Mouse (Mus musculus) midbrain, postnatal 0 days (tissue): ENCODE measurements around the gene Ecsit. TPM values are rescaled to one million over a fixed set of nuclear protein-coding genes. Genes with fewer than 3 reads are reported as not detected.

Experiments used
- ATAC-seq: fragments of 200-750 bp; cut with Nextera tagmentation; 2 replicates; pipeline ENCODE4 v1.8.0; 2017; ENCODE audit warnings: moderate number of reproducible peaks, mild to moderate bottlenecking, moderate TSS enrichment, moderate library complexity; ENCODE audit not compliant: low FRiP score
- DNase-seq: peaks from one replicate; pipeline ENCODE4 v3.0.0-alpha.2; 2015; ENCODE audit warnings: low spot score
- H3K27ac ChIP-seq: fragments of 300-500 bp; sonication (generic); 2 replicates; pipeline ENCODE4 v1.5.1; 2014; ENCODE audit warnings: low read depth, mild to moderate bottlenecking, low read length, mixed read lengths
- H3K27me3 ChIP-seq: fragments of 300-500 bp; sonication (generic); 2 replicates; pipeline ENCODE4 v1.6.1; 2014; ENCODE audit warnings: low read length, control low read depth, mixed read lengths; ENCODE audit not compliant: insufficient read depth
- H3K36me3 ChIP-seq: fragments of 300-500 bp; sonication (generic); 2 replicates; pipeline ENCODE4 v1.6.1; 2014; ENCODE audit warnings: low read length, control low read depth, mixed read lengths; ENCODE audit not compliant: insufficient read depth
- H3K4me1 ChIP-seq: fragments of 300-500 bp; sonication (generic); 2 replicates; pipeline ENCODE4 v1.6.1; 2014; ENCODE audit warnings: mild to moderate bottlenecking, control low read depth, antibody characterized with exemption, low read length, mixed read lengths; ENCODE audit not compliant: insufficient read depth
- H3K4me2 ChIP-seq: fragments of 300-500 bp; sonication (generic); 2 replicates; pipeline ENCODE4 v1.6.1; 2014; ENCODE audit warnings: low read depth, mild to moderate bottlenecking, low read length, mixed read lengths; ENCODE audit not compliant: poor library complexity, severe bottlenecking
- H3K4me3 ChIP-seq: fragments of 300-500 bp; sonication (generic); 2 replicates; pipeline ENCODE4 v1.5.1; 2014; ENCODE audit warnings: low read depth, mild to moderate bottlenecking, low read length, moderate library complexity
- H3K9ac ChIP-seq: fragments of 300-500 bp; sonication (generic); replicated peaks from 2 replicates; pipeline ENCODE4 v1.6.1; 2014; ENCODE audit warnings: mild to moderate bottlenecking, low read length, moderate library complexity, mixed read lengths; ENCODE audit not compliant: poor library complexity, severe bottlenecking
- H3K9me3 ChIP-seq: fragments of 300-500 bp; sonication (generic); 2 replicates; pipeline ENCODE4 v1.6.1; 2016; ENCODE audit warnings: low read length, control low read depth
- CTCF ChIP-seq: IDR thresholded peaks from 2 replicates; pipeline ENCODE4 v1.5.1; 2016; ENCODE audit warnings: antibody characterized with exemption, mild to moderate bottlenecking
- WGBS: fragments of 180-500 bp; shearing (Covaris S2); extraction: QIAGEN DNeasy Blood & Tissue Kit; methylation state at CpG from one replicate; pipeline ENCODE4 v1.1.7; 2014; 5-methylcytosine and 5-hydroxymethylcytosine counted together
- polyA plus RNA-seq: library from polyadenylated mRNA; unstranded; fragments of >200 nt; fragmentation: Nextera tagmentation; extraction: Ambion mirVana; gene quantifications from 2 replicates; pipeline ENCODE4 v1.2.1, GENCODE M21; 2015
- total RNA-seq: library from RNA; depleted of rRNA; stranded (reverse); fragments of >200 nt; gene quantifications from 2 replicates; pipeline ENCODE4 v1.2.3, GENCODE M21; 2014

Gene Ecsit
- total and polyA plus RNA-seq, 2 experiments from 2014 or later: 55.0 to 56.3 TPM

DNA sequence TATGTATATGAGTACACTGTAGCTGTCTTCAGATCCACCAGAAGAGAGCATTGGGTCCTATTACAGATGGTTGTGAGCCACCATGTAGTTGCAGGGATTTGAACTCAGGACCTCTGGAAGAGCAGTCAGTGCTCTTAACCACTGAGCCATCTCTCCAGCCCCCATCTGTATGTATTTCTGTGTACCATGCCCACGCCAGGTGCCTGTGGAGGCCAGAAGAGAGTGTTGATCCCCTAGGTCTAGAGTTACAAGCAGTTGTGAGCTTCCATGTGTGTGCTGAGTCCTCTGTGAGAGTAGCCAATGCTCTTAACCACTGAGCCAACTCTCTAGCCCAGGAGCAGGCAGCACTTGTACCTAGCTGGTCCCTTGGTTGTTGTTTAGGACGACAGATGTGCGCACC lies 38.9 kb upstream of the Ecsit start:
- WGBS: 80% methylated on average over 3 of the region's 3 CpGs
- H3K4me3 ChIP-seq: no peak overlapping the region
- H3K27me3 ChIP-seq: no peaks in the 10 kb centered on the region
- no peaks in the 10 kb centered on the region for H3K4me1 ChIP-seq
- DNase-seq: no peak
- H3K9me3 ChIP-seq: no peaks in the 10 kb centered on the region
- no peak overlapping the region for H3K27ac ChIP-seq
- no peak for ATAC-seq
- H3K4me2 ChIP-seq: no peak overlapping the region
- no peak overlapping the region for H3K9ac ChIP-seq
- no peaks in the 10 kb centered on the region for H3K36me3 ChIP-seq
- TF ChIP-seq CTCF: no peak

- no peak overlapping the region for H3K9ac ChIP-seq
- no peaks in the 10 kb centered on the region for H3K36me3 ChIP-seq
- H3K9me3 ChIP-seq: no peaks in the 10 kb centered on the region
- ATAC-seq (no peak), DNase-seq (no peak)
- no peaks in the 10 kb centered on the region for H3K27me3 ChIP-seq
- H3K4me1 ChIP-seq: no peaks in the 10 kb centered on the region
- WGBS: 85% methylated on average over 7 of the region's 7 CpGs
- no peak overlapping the region for H3K4me3 ChIP-seq
- no peak overlapping the region for H3K27ac ChIP-seq
- no peak for TF ChIP-seq CTCF
- H3K4me2 ChIP-seq: no peak overlapping the region
Observed at GRCm38 (mm10) chr9:22123069-22123609, 37.9 kb upstream of the Ecsit start.

DNA sequence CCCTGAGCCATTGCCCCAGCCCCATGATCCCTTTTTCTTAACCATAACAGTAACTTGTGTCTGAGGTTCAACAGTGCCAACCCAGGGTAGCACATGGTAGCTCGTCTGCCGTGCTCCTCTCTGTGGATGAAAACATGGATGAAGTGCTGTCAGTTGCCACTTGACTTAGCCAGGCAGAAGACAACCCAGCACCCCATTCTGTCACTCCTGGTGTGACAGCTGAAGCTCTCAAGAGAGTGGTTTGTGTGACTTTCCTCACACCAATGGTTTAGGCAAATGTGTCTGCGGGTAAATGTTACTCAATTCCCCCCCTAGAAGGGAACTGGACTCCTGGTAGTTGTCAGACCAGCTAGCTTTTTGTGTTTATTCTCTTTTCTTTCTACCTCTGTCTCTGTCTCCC lies 36.8 kb upstream of the Ecsit start:
- Histone ChIP-seq H3K27ac (no peak overlapping the region), H3K36me3 (no peaks in the 10 kb centered on the region), H3K9ac (no peak overlapping the region), H3K4me1 (no peaks in the 10 kb centered on the region), H3K4me3 (no peak overlapping the region), H3K27me3 (no peaks in the 10 kb centered on the region), H3K4me2 (no peak overlapping the region), H3K9me3 (no peaks in the 10 kb centered on the region)
- 77% methylated on average over 3 of the region's 3 CpGs for WGBS
- ATAC-seq: no peak
- no peak for TF ChIP-seq CTCF
- no peak for DNase-seq

DNA sequence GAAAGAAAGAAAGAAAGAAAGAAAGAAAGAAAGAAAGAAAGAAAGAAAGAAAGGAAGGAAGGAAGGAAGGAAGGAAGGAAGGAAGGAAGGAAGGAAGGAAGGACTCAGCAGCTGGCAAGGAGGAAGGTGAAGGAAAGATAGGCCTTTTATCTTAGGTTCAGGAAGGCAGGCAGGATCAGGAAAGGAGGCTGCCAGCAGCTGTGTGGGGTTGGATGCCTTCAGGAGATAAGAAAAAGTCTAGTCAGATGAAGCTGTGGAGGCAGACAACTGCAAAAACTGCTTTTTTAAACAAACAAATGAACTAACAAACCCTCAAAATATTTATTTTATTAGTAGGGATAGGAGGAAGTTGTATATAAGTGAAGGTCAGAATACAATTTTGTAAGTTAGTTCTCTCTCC lies 36.3 kb upstream of the Ecsit start:
- Histone ChIP-seq H3K4me1 (no peaks in the 10 kb centered on the region), H3K9me3 (no peaks in the 10 kb centered on the region), H3K27me3 (no peaks in the 10 kb centered on the region), H3K4me2 (no peak overlapping the region), H3K9ac (no peak overlapping the region), H3K27ac (no peak overlapping the region), H3K4me3 (no peak overlapping the region), H3K36me3 (no peaks in the 10 kb centered on the region)
- no peak for DNase-seq
- ATAC-seq: no peak
- TF ChIP-seq CTCF: no peak

DNA sequence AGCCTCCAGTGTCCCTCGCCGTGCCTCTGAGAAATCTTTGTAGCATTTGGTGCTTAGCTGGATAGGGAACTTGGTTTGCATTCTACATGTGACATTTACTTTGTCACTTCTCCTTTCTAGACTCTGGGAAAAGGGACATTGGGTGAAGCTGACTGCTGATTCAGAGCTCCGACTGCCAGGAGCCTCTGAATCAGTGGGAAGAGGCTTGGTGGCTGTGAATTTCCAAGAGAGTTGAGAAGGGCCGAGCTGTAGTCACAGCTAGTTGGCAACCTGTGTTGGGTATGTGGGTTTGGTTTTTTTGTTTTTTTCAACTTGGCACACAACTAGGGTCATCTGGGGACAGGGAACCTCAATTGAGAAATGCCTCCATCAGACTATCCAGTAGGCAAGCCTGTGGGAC lies 34.3 kb upstream of the Ecsit start:
- Histone ChIP-seq H3K36me3 (no peaks in the 10 kb centered on the region), H3K27ac (no peak overlapping the region), H3K9me3 (no peaks in the 10 kb centered on the region), H3K4me1 (peaks cover 6% of the 10 kb centered on the region; the same call in 1 of the 2 replicates), H3K27me3 (no peaks in the 10 kb centered on the region), H3K9ac (no peak overlapping the region), H3K4me3 (no peak overlapping the region), H3K4me2 (no peak overlapping the region)
- no peak for TF ChIP-seq CTCF
- ATAC-seq (no peak), DNase-seq (no peak)
- WGBS: 90% methylated on average over 4 of the region's 4 CpGs

GRCm38 (mm10) chr9:22117754-22118456 lies 32.7 kb upstream of the Ecsit start:
- Histone ChIP-seq H3K4me2 (peak overlapping the region; percentile 69), H3K9me3 (no peaks in the 10 kb centered on the region), H3K9ac (peak overlapping the region; percentile 81; the same call in 1 of the 2 replicates), H3K27ac (peak overlapping the region; percentile 74; the same call in 1 of the 2 replicates), H3K4me3 (peak overlapping the region; percentile 93), H3K27me3 (no peaks in the 10 kb centered on the region), H3K4me1 (peaks cover 6% of the 10 kb centered on the region; the same call in 1 of the 2 replicates), H3K36me3 (peaks cover 13% of the 10 kb centered on the region)
- ATAC-seq: no peak
- peak; percentile 85 for DNase-seq
- peak; percentile 76 for TF ChIP-seq CTCF
- WGBS: 47% methylated on average over 10 of the region's 10 CpGs
